Mouse (Mus musculus): ENCODE results near the gene Tesc.

The Tesc gene

DNA sequence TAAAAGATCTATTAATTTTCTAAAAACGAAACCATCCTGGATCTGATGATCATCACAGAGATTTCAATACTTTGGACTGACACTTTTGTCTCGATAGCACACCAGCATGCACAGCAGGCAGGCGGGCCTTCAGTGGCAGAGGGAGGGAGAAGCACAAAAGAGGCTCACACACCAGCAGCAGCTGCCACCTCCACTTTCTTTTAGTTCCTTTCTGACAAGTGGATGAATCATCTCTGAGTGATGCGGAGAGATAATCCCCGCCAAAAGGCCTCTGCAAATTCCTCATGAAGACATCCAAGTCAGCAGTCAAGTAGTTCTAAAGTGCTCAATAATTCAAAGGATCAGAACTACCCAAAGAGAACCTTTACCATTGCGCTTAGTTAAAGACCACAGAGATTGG, 51.8 kb downstream of the Tesc start:
- DNase-seq = no peak

DNA sequence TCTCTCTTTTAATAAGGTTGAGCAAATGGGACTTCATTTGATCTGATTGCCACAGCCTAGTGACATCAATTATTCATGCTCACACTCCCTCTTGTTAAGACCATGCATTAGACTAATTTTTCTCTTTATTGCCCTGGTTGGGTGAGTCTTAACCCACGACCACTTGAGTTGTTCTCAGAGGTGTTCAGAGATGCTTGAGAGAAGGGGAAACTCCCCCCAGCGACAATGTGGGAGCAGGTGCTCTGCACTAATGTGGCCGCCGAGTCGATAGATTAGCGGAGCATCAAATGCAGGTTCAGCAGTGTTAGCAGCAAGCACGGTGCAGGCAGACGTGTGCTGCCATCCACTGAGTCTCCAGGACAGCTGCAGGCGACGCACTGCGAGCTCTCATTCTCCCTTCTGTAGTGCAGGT, 52.3 kb downstream of the Tesc start:
- DNase-seq = peak; percentile 42

DNA sequence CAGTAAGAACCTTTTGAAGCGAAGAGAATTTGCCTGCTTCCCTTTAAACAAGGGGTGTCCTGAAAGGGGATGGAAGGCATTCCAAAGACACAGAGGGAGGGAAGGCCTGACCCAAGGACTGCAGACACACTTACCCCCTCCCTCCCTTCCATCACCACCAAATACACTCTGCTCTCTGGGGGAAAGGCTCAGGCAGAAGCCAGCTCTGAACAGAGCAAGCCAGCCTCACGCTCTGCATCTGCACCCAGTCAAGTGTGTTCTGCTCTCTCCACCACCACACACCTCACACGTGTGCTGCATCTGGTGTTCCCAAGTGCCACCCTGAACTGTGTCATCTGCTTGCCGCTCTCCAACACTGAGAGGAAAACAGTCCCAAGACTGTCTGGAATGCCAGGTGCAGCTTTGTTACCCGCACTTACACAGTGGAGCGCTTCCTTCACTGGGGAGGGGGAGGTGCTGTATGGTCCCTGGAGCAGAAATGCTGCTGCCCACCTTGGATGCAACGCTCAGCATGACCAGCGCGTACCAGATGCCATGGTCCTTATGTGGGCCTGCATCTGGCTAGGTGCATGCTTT, 53.9 kb downstream of the Tesc start:
- DNase-seq = peak; percentile 63

DNA sequence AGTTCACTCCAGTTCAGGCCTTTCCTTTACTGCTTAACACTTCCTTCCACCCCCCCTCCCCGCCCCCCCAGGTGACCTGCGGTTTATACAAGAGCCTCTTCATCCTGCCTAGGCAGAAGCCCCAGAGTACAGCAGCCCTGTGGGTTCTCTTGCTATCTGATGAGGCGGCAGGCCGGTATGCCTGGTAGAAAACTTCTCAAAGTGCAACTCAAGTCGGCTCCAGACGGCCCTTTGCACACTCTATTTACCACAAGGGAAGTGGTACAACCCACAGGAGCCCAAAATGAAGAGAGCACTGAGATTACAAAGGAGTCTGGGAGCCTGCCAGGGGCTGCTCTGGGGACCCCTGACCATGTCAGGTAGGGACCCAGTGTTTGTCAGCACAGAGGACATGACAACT, 54.5 kb downstream of the Tesc start:
- DNase-seq = peak; percentile 74

DNA sequence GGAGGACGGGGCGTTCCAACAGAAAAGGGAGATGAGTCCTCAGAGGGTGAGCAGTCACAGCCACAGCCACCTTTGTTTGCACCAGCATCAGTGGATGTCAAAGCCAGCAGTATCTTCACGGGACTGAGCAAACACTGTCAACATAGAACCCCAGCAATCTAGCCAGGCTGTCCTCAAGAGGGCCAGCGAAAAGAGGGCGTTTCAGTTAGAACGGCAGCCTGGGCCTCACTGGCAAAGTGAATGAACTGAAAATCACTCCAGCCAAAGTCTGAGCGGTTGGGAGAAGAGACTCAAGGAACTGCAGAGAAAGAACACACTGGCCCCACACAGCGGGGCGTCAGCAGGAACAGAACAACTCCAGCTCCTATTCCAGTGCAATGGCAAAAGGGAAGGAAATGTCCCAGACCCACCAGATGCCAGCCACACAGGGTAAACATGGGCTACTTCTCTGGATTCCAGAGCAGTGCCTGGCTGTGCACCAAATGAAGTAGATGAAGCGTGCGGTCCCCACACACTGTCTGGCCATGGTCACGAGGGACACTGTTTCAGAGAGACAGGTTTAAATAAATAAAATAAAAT, 55.6 kb downstream of the Tesc start:
- DNase-seq = no peak

DNA sequence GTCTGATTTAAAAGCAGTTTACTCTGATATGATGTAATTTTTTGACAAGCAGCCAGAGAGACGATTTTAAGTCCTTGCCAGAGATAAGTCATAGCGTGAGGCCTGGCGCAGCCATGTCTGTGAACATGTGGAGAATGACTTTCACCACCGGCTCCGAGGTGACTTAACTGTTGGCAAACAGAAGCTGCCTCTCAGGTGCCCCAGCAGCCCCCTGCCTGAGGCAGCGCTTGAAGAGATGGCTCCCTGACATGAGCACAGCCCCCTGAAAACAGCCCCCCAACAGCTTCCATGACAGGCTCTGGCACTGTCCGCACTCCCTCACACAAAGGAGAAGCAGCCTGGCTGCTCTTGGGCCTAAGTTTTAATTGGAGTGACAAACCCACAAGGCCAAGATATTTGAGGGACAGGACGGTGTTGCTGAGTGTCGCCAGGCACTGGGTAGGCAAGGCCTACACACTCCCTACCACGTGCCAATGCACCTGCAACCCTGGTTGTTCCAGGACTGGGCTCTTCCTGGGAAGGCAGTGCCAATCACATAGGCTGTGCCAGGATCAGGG, 56.7 kb downstream of the Tesc start:
- DNase-seq = no peak

DNA sequence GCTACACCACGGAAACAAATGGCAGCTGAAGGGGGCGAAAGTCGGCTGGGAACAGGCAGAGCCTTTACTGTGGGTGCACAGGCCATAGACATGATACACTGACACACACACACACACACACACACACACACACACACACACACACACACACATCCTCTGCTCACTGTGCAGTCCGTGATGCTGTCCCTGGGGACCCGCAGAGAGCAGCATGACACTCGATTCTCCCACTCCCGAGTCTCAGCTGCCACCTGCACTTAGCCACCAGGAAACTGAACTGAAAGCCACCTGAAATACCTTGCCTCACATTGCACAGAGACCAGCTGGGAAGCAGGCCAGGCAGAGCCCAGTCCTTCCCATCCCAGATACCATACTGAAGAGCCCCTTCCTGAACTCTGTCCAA, 57.8 kb downstream of the Tesc start:
- no peak for DNase-seq

DNA sequence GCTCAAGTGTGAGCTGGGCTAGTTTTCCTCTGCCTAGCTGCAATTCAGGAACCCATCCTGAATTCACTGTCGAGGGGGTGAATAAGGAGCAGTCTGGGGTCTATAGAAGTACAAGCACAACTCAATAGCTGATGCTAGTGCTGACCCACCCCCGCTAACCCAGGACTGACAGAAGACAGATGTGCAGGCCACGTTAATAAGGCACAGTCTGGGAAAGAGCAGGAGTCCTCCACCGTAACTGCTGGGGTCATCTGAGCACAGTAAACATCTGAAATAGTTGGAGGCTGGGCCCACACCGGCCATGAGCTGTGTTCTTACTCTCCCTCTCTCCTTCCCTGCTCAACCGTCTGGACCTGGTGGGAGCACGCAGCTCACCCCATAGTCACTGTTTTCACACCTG, 59.4 kb downstream of the Tesc start:
- DNase-seq = no peak

DNA sequence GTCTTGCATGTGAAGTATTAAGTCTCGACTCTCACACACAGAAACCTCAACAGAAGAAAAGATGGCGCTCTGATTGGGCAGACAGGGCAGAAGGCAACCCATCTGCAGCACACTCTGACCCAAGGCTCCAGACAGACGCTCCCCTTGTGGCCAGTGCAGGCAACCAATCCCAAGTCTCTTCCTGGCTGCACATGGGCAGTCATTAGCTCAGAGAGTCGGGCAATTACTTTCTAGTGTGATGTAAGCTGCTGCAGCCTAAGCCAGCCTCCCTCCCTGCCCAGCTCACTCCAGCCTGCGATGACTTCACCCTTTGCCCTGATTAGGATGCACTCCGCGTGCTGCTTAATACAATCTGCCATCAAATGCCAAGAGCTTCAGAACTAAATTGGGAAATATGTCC, 61.6 kb downstream of the Tesc start:
- no peak for DNase-seq

DNA sequence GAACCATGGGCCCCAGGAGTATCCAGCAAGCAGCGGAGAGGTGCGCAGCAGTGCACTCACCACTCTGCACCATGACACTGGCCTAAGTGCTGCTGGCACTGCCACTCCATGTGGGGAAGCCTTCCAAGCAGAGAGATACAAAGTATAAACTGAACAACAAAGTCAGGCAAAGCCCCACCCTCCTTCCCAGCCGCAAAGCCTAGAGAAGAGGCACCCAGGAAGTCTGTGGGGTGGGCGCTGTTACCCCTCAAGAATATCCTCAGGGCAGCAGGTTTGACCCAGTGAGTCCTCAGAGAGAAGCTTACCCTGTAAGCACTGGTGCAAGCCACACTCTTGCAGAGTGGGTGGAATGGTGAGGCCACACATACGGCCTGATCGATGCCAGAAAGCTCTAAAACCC, 62.6 kb downstream of the Tesc start:
- peak; percentile 29 for DNase-seq

DNA sequence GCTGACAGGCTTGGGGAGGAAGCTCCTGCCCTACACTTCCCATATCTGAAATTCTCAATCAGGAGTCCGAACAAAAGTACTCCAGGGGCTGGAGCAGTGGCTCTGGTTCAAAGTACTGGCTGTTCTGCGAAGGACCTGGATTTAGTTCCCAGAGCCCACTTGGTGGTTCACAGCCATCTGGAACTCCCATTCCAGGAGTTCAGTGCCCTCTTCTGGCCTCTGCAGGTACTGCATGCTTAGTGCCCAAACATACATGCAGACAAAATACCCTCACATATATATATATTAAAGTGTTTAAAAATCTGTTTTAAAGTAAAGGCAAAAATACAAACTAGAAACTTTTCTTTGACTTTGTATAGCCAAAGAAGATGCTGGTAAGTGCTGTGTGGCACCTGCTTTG, 63.3 kb downstream of the Tesc start:
- peak; percentile 83 for DNase-seq

DNA sequence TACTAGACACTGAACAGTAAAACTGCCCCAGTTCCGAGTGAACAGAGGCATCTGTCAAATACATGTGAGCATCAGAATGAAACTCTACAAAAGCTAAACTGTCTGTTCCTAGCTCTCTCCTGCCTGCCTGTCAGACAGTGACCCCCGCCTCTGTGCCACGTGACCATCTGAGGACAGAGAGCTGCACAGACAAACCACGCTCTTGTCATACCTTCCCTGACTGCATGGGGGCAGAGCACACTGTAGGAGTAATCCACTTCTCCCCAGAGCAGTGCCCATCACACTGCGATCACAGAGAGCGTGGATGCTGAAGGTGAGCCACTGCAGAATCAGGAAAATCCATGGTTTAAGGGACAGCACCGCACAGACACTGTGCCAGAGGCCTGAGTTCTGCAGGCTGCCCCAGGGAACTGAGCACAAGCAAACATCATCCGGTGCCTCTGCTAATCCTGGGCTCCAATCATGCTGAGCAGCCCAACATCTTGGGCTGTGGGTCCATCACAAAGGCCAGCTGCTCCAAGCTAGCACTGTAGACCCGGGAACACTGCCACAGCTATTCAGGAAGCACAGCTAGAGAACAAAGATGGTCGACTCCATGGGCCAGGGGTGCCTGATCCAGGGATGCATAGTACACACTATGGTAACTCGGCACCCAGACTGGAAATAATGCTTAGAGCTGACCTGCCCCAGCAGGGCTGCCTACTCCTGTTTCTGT, 65.9 kb downstream of the Tesc start:
- peak; percentile 41 for DNase-seq

DNA sequence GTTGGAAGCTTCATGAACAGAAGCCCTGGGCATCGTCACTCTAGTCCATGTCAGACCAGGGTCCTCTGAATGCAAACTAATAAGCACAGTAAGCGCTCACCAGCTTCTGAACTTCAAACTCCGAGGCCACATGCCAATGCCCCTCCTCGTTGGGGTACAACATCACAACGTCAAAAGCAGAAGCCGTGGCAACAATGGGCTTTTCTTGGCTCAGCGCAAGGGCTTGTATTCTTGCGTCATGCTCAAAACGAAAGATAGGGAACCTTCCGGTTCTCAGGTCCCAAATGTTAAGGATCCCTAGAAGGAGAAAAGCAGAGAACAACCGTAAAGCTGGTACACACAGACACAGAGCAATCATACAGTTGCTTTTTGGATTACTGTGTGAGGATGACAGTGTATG, 67.9 kb downstream of the Tesc start:
- DNase-seq = no peak

DNA sequence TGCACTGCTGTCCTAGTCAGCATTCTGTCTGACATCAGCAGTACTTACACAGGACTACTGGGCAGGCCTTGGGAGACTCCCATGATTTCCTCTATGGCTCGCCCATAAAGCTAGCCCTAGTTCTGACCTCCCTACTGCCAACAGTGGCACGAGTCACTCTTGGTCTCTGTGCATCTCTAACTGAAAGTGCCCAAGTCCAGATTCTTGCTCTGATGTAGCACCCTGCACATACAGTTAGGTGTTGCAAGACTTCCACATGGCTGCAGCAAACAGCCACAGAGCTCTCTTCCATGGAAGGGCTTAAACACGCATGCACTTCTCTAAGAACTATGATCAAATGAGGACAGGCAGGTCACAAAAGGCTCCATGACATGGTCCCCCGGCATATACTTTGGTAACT, 68.3 kb downstream of the Tesc start:
- DNase-seq = no peak

DNA sequence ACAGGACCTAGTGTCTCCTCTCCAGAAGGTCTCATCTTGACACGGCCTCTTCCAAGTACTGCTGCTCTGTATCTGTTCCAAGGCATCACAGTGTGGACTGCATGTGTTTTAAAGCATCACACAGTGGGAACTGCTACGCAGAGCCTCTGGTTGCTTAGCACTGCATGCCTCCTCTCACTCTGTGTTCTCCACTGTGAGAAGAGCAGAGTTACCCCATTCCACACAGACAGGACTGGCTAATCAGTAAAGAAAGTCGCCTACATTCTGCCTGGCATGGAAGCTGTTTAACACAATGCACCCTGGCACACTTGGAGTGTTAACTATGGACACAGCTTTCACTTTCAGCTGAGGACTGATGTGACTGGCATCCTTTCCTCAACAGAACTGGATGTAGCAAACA, 68.8 kb downstream of the Tesc start:
- no peak for DNase-seq

DNA sequence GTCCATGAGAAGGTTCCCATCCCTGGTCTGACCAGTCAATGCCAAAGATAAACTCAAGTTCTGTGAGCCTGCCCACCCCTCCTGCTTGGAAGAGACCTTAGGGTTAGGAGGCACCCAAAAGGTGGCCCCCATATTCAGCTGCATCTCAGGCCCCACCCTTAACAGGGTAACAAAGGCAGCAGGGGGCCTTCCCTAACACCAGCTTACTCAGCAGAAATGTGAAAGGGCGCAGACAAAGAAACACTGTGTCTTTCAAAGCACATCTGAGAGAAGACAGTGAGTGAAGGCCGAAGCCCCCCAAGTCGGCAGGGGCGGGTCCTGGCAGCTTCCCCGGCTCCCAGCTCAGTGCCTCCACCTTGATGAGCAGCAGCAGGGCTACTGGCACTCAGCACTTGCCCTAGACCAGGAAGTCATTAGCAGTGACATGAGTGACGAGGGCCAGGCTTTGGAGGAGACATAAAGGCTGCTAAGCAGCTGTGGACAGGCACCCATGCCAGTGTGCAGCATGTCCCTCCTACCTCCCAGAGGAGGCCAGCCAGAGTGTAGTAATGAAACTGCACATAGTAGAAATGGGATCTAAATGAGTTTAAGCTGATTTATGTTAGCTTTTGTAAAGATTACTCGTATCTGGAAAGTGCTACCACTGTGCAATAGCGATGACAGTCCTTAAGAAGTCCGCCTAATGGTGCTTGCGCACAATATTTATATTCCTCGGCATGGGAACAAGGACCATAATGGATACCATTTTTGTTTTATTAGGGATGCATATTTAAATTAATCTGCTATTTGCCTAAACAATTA, 71.7 kb downstream of the Tesc start:
- no peak for DNase-seq

DNA sequence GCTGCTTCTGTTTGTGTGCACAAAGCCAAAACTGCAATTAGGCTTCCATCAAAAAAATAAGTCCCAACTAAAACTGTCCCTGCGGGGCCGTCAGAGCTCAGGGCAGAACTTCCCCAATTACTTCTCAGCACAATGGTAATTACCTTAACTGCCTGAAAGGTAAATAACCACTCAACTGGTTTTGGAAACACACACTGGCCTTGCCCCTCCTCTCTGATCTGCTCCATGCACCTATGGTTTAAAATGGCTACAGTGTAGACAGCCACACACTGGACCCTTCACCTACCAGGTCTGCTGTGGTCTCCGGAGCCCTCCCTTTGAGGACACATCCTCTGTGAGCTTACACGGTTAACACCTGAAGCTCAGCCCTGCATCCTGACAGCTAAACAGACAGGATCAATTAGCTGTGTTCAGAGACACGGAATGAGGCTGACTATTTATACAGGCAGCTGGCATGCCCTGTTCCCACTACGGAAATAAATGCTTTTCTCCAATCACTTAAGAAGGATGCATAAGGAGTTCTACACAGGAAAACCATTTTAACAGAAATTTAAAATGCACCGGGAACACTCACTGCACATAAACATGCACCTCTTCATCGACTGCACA, 72.4 kb downstream of the Tesc start:
- DNase-seq = no peak

DNA sequence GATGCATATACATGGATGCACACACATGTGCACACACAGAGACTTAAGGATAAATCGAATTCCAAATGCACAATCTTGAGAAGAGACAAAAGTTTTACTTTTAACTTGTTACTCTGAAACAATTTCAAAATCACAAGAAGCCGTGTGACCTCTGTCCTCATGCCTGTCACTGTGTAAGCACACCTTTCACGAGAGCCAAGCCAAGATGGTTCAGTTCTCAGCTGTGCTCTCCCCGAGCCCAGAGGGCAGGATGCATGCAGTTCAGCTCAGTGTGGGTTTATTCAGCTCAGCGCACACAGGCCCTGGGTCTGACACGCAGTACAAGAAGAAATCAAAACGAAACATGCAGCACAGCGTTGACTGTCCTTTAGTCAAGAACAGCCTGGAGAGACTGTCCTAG, 78.0 kb downstream of the Tesc start:
- DNase-seq = no peak

DNA sequence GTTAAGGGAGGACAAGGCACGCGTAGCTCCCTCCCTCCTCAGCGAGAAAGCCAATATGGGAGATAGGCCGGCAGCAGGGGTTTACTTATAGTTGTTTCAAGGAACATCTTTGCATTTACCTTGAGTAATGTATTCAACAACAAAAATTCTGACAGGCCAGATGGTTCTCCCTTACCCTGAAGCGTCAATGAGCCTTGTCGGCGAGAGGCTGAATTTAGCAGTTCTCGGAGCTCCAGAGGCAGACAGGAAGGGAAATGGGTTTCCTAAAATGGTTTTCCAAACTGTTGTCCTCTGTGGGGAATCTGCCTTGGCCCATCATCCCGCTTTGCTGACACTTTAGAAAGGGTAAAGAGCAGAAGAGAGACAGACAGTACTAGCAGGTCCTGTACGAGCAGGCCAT, 79.1 kb downstream of the Tesc start:
- DNase-seq = no peak

DNA sequence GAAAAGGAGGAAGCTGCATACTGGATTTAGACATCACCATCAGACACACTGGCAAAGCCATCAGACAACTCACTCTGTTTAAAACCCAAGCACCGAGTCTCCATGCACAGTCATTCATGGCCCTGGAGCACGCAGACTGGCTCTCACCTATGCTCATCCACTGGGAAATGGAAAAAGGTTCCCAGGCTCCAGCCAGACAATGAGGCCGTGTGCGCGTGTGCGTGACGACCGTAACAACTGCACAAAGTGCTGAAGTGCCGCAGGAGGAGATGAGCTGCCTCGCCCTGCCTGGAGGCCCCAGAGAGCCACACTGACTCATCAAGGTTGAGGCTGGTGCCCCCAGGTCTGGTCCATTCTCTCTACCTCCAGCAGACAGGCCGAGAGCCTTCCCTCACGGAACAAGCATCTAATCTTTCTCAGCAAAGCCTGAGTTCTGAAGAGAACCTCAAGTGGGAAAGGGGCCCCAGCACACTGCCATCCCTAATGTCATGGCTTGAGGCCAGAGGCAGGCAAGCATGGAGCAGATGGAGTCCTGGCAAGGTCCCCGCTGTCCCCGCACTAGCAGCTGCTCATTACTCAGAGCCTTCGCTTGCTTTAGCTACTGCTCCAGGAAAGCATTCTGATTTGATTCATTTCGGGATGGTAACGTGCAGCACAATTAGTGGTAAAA, 80.7 kb downstream of the Tesc start:
- DNase-seq = no peak

DNA sequence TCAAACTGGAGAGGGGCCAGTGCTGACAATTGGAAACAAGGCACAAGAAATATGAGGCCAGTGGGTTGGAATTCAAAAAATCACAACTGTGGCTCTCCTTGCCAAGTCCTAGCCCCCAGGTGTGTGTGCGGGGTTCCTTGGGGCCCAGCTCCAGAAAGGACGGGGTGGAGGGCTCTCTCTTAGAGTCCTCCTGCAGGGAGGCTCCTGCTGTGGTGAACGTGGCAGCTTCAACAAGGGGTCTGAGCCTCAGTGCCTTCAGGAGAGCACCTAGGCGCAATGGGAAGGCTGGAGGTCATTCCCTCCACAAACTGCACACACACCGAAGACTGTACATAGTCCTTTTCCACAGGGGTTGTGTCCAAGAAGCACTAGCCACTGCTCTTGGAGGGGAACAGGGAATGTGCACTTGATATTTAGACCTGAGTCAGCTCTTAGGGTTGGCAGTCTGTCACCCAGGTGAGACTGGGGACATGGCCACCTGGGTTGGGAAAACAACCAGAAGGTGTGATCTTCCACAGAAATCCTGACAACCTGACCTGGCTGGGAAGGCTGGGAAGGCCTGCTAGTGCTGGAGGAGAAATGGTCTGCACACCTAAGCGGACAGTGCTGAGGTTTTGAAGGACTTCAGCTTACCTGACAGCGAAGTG, 81.4 kb downstream of the Tesc start:
- DNase-seq = no peak

Data from thymus, postnatal 4 days (tissue).